Mouse (Mus musculus): ENCODE results near the gene Psmc3. TPM values are rescaled to one million over a fixed set of nuclear protein-coding genes. Genes with fewer than 3 reads are reported as not detected.

Gene Psmc3
- polyA plus RNA-seq, 1 experiment: not detected

DNA sequence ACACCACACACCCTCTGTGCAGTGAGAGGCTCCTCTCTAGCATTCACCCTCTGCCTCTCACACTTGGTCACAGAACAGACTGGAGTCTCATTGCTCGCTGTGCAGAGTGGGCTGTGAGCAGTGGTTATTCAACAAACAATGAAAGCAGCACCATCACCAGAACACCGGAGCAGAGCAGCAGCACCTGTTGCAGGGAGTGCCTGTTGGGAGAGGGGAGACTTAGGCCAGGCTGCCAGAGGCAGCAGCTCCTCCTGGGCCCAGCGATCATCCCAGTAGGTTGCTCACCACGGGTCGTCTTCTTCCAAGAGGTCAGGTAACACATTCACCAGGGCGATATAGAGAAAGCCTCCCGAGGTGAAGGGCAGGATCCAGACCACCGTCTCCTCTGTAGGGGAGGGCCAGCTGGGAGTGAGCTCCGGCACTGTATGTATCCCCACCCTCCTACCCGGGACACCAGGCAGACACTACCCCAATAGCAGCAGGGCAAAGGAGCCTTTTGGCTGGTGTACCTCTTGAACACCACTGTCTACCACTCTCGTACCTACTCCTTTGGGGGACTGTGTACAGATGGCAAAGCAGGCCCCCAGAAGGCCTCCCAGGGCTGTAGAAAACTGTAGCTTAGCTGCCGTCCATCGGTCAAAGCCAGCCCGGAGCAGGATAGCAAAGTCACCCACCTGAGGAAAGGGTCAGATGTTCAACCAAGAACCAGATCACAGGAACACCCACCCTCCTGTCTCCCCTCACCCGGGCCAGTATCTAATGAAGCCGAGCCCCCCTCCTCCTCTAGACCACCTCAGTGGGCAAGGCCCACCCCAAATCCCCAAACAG is 9.2 kb downstream of the Psmc3 start:
- WGBS: 90% methylated on average over 16 of the region's 16 CpGs
- H3K27ac ChIP-seq (ENCODE audit: insufficient read depth, low read depth, low read length): no peak overlapping the region
- H3K4me3 ChIP-seq (ENCODE audit: insufficient read depth, low read depth, low read length): no peak overlapping the region
- H3K4me1 ChIP-seq (ENCODE audit: control insufficient read depth, insufficient read depth, low read length): peaks cover 9% of the 10 kb centered on the region
- TF ChIP-seq POLR2A (IDR thresholded peaks at IDR 0.05; ENCODE audit: insufficient read depth, low read depth, low read length): no peak
- TF ChIP-seq CTCF (IDR thresholded peaks at IDR 0.05; ENCODE audit: insufficient read depth, low read depth, low read length): no peak

DNA sequence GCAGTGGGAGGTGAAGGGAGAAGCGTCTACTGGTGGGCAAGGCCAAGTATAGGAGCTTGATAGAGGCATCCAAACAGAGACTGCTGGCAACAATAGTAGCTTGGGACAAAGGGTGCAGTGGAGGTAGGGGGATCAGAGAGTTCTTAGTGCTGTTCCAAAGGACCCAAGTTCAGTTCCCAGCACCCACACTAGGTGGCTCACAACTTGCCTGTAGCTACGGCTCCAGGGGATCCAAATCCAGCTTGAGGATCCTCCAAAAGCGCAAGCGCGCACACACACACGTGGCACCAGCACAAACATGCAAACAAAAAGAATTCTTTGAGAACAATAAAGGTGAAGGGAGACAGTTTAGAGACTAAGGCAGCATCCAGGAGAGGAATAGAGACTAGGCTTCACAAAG is 10.4 kb downstream of the Psmc3 start:
- Histone ChIP-seq H3K27ac (ENCODE audit: insufficient read depth, low read depth, low read length) (no peak overlapping the region), H3K4me3 (ENCODE audit: insufficient read depth, low read depth, low read length) (no peak overlapping the region), H3K4me1 (ENCODE audit: control insufficient read depth, insufficient read depth, low read length) (peaks cover 18% of the 10 kb centered on the region)
- TF ChIP-seq POLR2A (IDR thresholded peaks at IDR 0.05; ENCODE audit: insufficient read depth, low read depth, low read length): no peak
- no peak for TF ChIP-seq CTCF (IDR thresholded peaks at IDR 0.05; ENCODE audit: insufficient read depth, low read depth, low read length)
- WGBS: 78% methylated on average over 6 of the region's 6 CpGs

DNA sequence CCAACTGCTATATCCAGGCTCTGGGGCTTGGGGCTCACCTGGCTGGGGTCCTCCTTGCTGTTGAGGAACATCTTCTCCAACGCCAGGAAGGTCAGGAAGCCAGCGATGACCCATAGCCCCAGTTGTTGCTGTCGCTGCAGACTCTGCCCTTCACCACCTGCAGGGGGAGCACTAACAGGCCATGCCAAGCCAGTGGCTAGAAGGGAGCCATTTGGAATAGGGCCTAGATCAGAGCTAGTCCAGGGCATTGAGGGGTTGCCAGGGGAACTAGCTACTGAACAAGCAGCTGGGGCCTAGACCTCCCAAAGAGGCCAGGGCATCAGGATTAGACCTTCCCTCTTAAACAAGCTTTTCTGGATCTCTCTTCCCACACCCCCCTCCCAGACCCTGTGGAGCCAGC is 11.7 kb downstream of the Psmc3 start:
- Histone ChIP-seq H3K27ac (ENCODE audit: insufficient read depth, low read depth, low read length) (no peak overlapping the region), H3K4me1 (ENCODE audit: control insufficient read depth, insufficient read depth, low read length) (peaks cover 19% of the 10 kb centered on the region), H3K4me3 (ENCODE audit: insufficient read depth, low read depth, low read length) (no peak overlapping the region)
- TF ChIP-seq CTCF (IDR thresholded peaks at IDR 0.05; ENCODE audit: insufficient read depth, low read depth, low read length): peak; percentile 68; the same call in 1 of the 2 replicates
- TF ChIP-seq POLR2A (IDR thresholded peaks at IDR 0.05; ENCODE audit: insufficient read depth, low read depth, low read length): no peak
- 59% methylated on average over 3 of the region's 3 CpGs for WGBS

DNA sequence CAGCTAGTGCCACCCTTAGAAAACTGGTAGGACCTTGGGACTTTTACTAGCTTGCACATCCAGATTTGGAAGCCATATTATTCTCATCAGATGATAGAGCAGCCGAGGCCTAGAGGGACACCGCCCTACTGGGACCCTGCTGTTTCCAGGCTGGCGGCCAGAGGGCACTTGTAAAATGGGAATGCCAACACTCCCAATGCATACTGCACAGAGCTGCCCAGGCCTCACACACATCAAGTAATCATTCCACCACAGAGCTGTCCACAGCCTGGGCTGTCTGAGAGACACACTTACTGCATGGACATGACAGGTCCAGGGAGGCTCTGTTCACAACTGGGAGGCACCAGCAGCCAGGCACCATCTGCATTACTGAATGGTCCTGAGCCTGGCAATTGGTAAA is 12.6 kb downstream of the Psmc3 start:
- WGBS: 58% methylated on average over 3 of the region's 3 CpGs
- no peak overlapping the region for H3K27ac ChIP-seq (ENCODE audit: insufficient read depth, low read depth, low read length)

DNA sequence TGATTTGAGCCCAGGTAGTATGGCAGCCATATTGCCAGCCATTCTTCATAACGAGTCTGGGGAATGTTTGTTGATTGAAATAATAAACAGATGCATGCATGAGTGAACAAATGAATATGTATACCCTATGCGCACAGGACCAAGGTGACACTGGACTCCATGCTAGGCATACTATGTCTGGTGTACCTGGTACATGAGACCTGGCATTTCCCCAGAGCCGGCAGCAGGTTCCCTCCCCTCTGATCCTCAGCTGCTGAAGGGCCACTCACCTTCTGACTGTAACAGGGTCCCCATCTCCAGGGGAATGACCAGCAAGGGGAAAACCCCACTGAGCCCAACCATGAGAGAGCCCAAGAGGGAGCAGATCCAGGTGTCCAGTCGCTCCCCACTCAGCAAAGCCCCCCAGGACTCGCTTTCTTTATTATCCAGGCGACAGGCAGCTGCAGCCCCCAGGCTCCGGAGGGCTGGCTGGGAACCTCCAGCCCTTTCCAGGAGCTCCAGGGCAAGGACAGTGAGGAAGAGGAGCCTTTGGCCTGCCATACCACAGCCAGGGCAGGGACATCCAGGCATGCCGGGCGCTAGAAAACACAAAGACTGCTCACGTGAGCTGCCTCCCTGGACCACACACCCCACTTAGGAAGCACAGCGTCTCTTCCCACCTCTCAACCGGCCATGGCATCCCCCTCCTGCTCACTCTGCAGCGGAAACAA is 14.5 kb downstream of the Psmc3 start:
- Histone ChIP-seq H3K27ac (ENCODE audit: insufficient read depth, low read depth, low read length) (no peak overlapping the region), H3K4me1 (ENCODE audit: control insufficient read depth, insufficient read depth, low read length) (peaks cover 19% of the 10 kb centered on the region), H3K4me3 (ENCODE audit: insufficient read depth, low read depth, low read length) (peak overlapping the region; percentile 25)
- 53% methylated on average over 13 of the region's 13 CpGs for WGBS
- TF ChIP-seq POLR2A (IDR thresholded peaks at IDR 0.05; ENCODE audit: insufficient read depth, low read depth, low read length) (no peak), CTCF (IDR thresholded peaks at IDR 0.05; ENCODE audit: insufficient read depth, low read depth, low read length) (no peak)

More for the DNA sequence above, 12.6 kb downstream of the Psmc3 start:
- H3K4me3 ChIP-seq (ENCODE audit: insufficient read depth, low read depth, low read length): no peak overlapping the region
- H3K4me1 ChIP-seq (ENCODE audit: control insufficient read depth, insufficient read depth, low read length): peaks cover 19% of the 10 kb centered on the region
- TF ChIP-seq CTCF (IDR thresholded peaks at IDR 0.05; ENCODE audit: insufficient read depth, low read depth, low read length) (no peak), POLR2A (IDR thresholded peaks at IDR 0.05; ENCODE audit: insufficient read depth, low read depth, low read length) (no peak)

DNA sequence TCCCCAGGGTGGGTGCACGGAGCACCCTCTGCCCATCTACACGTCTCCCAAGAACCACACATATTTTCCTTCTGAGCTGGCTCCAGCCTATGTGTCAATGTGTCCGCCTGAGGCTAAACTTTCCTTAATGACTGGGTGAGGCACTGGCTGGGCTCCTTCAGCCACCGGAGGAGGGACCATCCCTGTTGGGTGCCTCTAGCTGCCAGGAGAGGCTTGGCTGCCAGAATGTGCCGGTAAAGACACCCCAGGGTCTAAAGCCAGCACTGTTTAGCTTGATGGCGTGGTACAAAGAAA is 15.0 kb downstream of the Psmc3 start:
- Histone ChIP-seq H3K4me1 (ENCODE audit: control insufficient read depth, insufficient read depth, low read length) (peaks cover 19% of the 10 kb centered on the region), H3K4me3 (ENCODE audit: insufficient read depth, low read depth, low read length) (peak overlapping the region; percentile 25), H3K27ac (ENCODE audit: insufficient read depth, low read depth, low read length) (no peak overlapping the region)
- WGBS: 19% methylated on average over 6 of the region's 6 CpGs
- TF ChIP-seq POLR2A (IDR thresholded peaks at IDR 0.05; ENCODE audit: insufficient read depth, low read depth, low read length) (no peak), CTCF (IDR thresholded peaks at IDR 0.05; ENCODE audit: insufficient read depth, low read depth, low read length) (no peak)

DNA sequence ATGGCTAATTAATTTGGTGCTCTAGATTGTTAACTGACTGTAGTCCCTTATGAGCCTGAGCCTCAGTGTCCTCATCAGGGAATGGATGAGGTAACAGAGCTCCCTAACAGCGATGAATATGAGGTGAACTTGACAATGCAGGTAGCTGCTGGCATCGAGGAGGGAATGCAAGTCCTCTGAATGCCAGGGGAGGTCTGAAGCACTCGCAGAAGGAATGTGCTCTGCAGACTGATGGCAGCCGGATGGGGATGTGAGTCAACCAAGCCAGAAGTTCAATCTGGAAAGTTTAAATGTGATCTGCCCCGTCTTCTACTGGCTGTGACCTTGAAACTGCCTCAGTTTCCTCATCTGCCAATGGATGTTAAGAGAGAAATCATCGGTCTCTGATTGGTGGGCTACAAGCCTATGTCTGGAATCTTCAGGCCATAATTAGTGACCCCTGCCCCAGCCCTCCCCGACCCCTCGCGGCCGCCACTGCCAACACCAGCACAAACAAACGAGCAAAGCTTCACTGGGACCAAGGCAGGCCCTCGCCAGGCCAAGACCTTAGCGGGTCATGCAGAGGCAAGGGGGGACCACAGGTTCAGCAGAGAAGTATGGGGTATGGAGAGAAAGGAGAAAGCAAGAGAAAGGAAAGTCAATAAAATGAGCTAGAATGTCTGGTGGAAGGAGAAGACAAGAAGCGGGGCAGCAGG is 15.6 kb downstream of the Psmc3 start:
- Histone ChIP-seq H3K4me1 (ENCODE audit: control insufficient read depth, insufficient read depth, low read length) (peaks cover 19% of the 10 kb centered on the region), H3K27ac (ENCODE audit: insufficient read depth, low read depth, low read length) (peak overlapping the region; percentile 54), H3K4me3 (ENCODE audit: insufficient read depth, low read depth, low read length) (peak overlapping the region; percentile 81)
- 5% methylated on average over 14 of the region's 14 CpGs for WGBS
- no peak; the same call in 1 of the 2 replicates for TF ChIP-seq POLR2A (IDR thresholded peaks at IDR 0.05; ENCODE audit: insufficient read depth, low read depth, low read length)
- no peak for TF ChIP-seq CTCF (IDR thresholded peaks at IDR 0.05; ENCODE audit: insufficient read depth, low read depth, low read length)

DNA sequence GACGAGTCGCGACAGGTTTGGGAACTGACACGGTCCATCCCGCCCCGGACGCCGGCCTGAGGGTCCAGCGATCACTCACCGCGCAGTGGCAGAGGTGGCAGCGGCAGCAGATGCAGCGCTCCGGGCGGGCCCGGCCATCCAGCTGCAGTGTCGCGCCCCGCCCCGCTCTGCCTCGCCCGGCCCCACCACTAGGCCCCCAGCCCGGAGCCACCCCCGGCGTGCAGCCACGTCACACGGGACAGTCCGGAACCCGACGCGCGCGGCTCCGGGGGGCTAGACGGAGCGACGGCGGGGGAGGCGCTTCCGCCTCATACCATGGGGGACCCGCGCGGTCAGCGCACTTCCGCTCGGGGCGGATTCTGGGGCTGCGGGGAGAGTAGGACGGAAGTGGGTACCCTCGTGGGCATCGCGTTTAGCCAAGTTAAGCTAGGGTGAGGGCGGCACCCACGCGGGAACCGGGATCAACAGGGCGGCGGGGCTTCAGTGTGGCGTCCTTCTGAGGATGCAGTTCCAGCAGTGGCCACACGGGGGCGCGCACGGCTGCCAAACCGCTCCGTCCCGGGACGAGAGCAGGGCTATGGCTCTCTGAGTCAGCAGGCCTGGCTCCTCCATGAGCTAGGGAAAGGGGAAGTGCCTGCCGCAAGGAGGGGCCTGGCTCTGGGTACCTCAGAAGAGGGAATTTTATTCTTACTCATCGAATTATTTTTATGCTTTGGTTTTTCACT is 16.4 kb downstream of the Psmc3 start, which contains the start of gene Slc39a13:
Gene Slc39a13, minus strand, starts transcription at position 342 of the 725 bp plus-strand sequence.
- WGBS: under 1% methylated on average over 69 of the region's 69 CpGs
- TF ChIP-seq CTCF (IDR thresholded peaks at IDR 0.05; ENCODE audit: insufficient read depth, low read depth, low read length) (peak; percentile 100), POLR2A (IDR thresholded peaks at IDR 0.05; ENCODE audit: insufficient read depth, low read depth, low read length) (peak; percentile 39)
- peak within 1 kb of the TSS; percentile 81 for H3K4me3 ChIP-seq (ENCODE audit: insufficient read depth, low read depth, low read length)

More for the DNA sequence above, 16.4 kb downstream of the Psmc3 start, which contains the start of gene Slc39a13:
- Histone ChIP-seq H3K27ac (ENCODE audit: insufficient read depth, low read depth, low read length) (peak within 1 kb of the TSS; percentile 79), H3K4me1 (ENCODE audit: control insufficient read depth, insufficient read depth, low read length) (peaks cover 19% of the 10 kb centered on the region)

Data from olfactory bulb, adult 2 months (tissue).